Mouse (Mus musculus) forebrain, embryonic 16.5 days (tissue): ENCODE measurements at regions not wholly inside any gene's neighbourhood (a gene's known extent, or its start where the extent isn't known, plus 50 kb on each side); places are given as distances from the start of the nearest gene placed in this dataset.
A peak's percentile ranks its signal among the peaks of the same experiment; 100 is the strongest.

Source experiments
- ATAC-seq: fragments of 200-750 bp; cut with Nextera tagmentation; 2 replicates; pipeline ENCODE4 v1.8.0; 2017; ENCODE audit warnings: mild to moderate bottlenecking, moderate library complexity
- H3K27ac ChIP-seq: fragments of 300-500 bp; sonication (generic); 2 replicates; pipeline ENCODE4 v1.5.1; 2014; ENCODE audit warnings: low read length, control low read depth
- H3K27me3 ChIP-seq: fragments of 300-500 bp; sonication (generic); replicated peaks from 2 replicates; pipeline ENCODE4 v1.6.1; 2014; ENCODE audit warnings: low read length; ENCODE audit not compliant: control insufficient read depth, insufficient read depth
- H3K36me3 ChIP-seq: fragments of 300-500 bp; sonication (generic); 2 replicates; pipeline ENCODE4 v1.6.1; 2014; ENCODE audit not compliant: control insufficient read depth, insufficient read depth
- H3K4me1 ChIP-seq: fragments of 300-500 bp; sonication (generic); replicated peaks from 2 replicates; pipeline ENCODE4 v1.6.1; 2014; ENCODE audit warnings: low read length; ENCODE audit not compliant: control insufficient read depth, insufficient read depth
- H3K4me2 ChIP-seq: fragments of 300-500 bp; sonication (generic); 2 replicates; pipeline ENCODE4 v1.6.1; 2014; ENCODE audit warnings: mild to moderate bottlenecking, low read length, control low read depth
- H3K4me3 ChIP-seq: fragments of 300-500 bp; sonication (generic); replicated peaks from 2 replicates; pipeline ENCODE4 v1.5.1; 2014; ENCODE audit warnings: mild to moderate bottlenecking, low read length, control low read depth
- H3K9ac ChIP-seq: fragments of 300-500 bp; sonication (generic); replicated peaks from 2 replicates; pipeline ENCODE4 v1.6.1; 2014; ENCODE audit warnings: low read depth, low read length, control low read depth
- H3K9me3 ChIP-seq: fragments of 300-500 bp; sonication (generic); 2 replicates; pipeline ENCODE4 v1.6.1; 2016; ENCODE audit warnings: low read length; ENCODE audit not compliant: control insufficient read depth
- WGBS: fragments of 180-500 bp; shearing (Covaris S2); extraction: QIAGEN DNeasy Blood & Tissue Kit; methylation state at CpG from one replicate; pipeline ENCODE4 v1.1.7; 2014; 5-methylcytosine and 5-hydroxymethylcytosine counted together

GRCm38 (mm10) chr5:12639549-12639948 lies 256.4 kb downstream of the Sema3d start:
- H3K4me1 ChIP-seq: no peaks in the 10 kb centered on the region
- no peaks in the 10 kb centered on the region for H3K36me3 ChIP-seq
- ATAC-seq: no peak
- no peak overlapping the region for H3K4me2 ChIP-seq
- H3K4me3 ChIP-seq: no peak overlapping the region
- no peak overlapping the region for H3K9ac ChIP-seq
- no peaks in the 10 kb centered on the region for H3K9me3 ChIP-seq
- no peaks in the 10 kb centered on the region for H3K27me3 ChIP-seq
- H3K27ac ChIP-seq: no peak overlapping the region

GRCm38 (mm10) chr5:12646269-12646668 lies 263.1 kb downstream of the Sema3d start:
- no peak for ATAC-seq
- H3K4me3 ChIP-seq: no peak overlapping the region
- H3K4me1 ChIP-seq: no peaks in the 10 kb centered on the region
- no peak overlapping the region for H3K4me2 ChIP-seq
- no peak overlapping the region for H3K9ac ChIP-seq
- H3K36me3 ChIP-seq: no peaks in the 10 kb centered on the region
- WGBS: 77% methylated on average over 2 of the region's 2 CpGs
- H3K27ac ChIP-seq: no peak overlapping the region
- H3K9me3 ChIP-seq: no peaks in the 10 kb centered on the region
- no peaks in the 10 kb centered on the region for H3K27me3 ChIP-seq

GRCm38 (mm10) chr5:12673666-12674065 lies 290.5 kb downstream of the Sema3d start:
- Histone ChIP-seq H3K4me2 (no peak overlapping the region), H3K4me1 (no peaks in the 10 kb centered on the region), H3K36me3 (no peaks in the 10 kb centered on the region), H3K27me3 (no peaks in the 10 kb centered on the region), H3K9me3 (no peaks in the 10 kb centered on the region), H3K9ac (no peak overlapping the region), H3K4me3 (no peak overlapping the region), H3K27ac (no peak overlapping the region)
- no peak for ATAC-seq
- WGBS: 85% methylated on average over 2 of the region's 2 CpGs

GRCm38 (mm10) chr5:12674134-12674533 lies 290.9 kb downstream of the Sema3d start:
- ATAC-seq: no peak
- H3K4me3 ChIP-seq: no peak overlapping the region
- 97% methylated on average over 4 of the region's 4 CpGs for WGBS

GRCm38 (mm10) chr5:12676712-12677111 lies 293.5 kb downstream of the Sema3d start:
- ATAC-seq: no peak
- H3K36me3 ChIP-seq: no peaks in the 10 kb centered on the region
- H3K4me1 ChIP-seq: no peaks in the 10 kb centered on the region
- H3K27ac ChIP-seq: no peak overlapping the region
- H3K27me3 ChIP-seq: no peaks in the 10 kb centered on the region
- H3K4me3 ChIP-seq: no peak overlapping the region
- no peak overlapping the region for H3K9ac ChIP-seq
- no peak overlapping the region for H3K4me2 ChIP-seq
- 65% methylated on average over 3 of the region's 3 CpGs for WGBS
- no peaks in the 10 kb centered on the region for H3K9me3 ChIP-seq

More at GRCm38 (mm10) chr5:12674134-12674533, 290.9 kb downstream of the Sema3d start:
- Histone ChIP-seq H3K9ac (no peak overlapping the region), H3K4me2 (no peak overlapping the region), H3K27me3 (no peaks in the 10 kb centered on the region), H3K27ac (no peak overlapping the region), H3K36me3 (no peaks in the 10 kb centered on the region), H3K9me3 (no peaks in the 10 kb centered on the region), H3K4me1 (no peaks in the 10 kb centered on the region)

- Histone ChIP-seq H3K36me3 (no peaks in the 10 kb centered on the region), H3K9me3 (peaks cover 9% of the 10 kb centered on the region; the same call in 1 of the 2 replicates), H3K4me2 (no peak overlapping the region), H3K4me1 (no peaks in the 10 kb centered on the region), H3K4me3 (no peak overlapping the region), H3K27ac (no peak overlapping the region), H3K9ac (no peak overlapping the region), H3K27me3 (no peaks in the 10 kb centered on the region)
- ATAC-seq: peak; percentile 72
- 63% methylated on average over 3 of the region's 3 CpGs for WGBS
These were observed 331.7 kb downstream of the Sema3d start for GRCm38 (mm10) chr5:12714894-12715293.

GRCm38 (mm10) chr5:12751514-12751913 lies 368.3 kb downstream of the Sema3d start:
- Histone ChIP-seq H3K27ac (no peak overlapping the region), H3K4me1 (no peaks in the 10 kb centered on the region), H3K4me3 (no peak overlapping the region), H3K4me2 (no peak overlapping the region), H3K36me3 (no peaks in the 10 kb centered on the region), H3K9ac (no peak overlapping the region), H3K9me3 (no peaks in the 10 kb centered on the region), H3K27me3 (no peaks in the 10 kb centered on the region)
- 54% methylated on average over 5 of the region's 5 CpGs for WGBS
- ATAC-seq: no peak

- ATAC-seq: peak; percentile 71
These were observed 365.6 kb upstream of the Sema3a start for GRCm38 (mm10) chr5:12759634-12760033.

GRCm38 (mm10) chr5:12767383-12767782 lies 357.8 kb upstream of the Sema3a start:
- Histone ChIP-seq H3K4me1 (no peaks in the 10 kb centered on the region), H3K4me3 (no peak overlapping the region), H3K9me3 (no peaks in the 10 kb centered on the region), H3K27me3 (no peaks in the 10 kb centered on the region), H3K4me2 (no peak overlapping the region), H3K27ac (no peak overlapping the region), H3K9ac (no peak overlapping the region), H3K36me3 (no peaks in the 10 kb centered on the region)
- WGBS: 77% methylated on average over 1 of the region's 1 CpGs
- no peak for ATAC-seq

More at GRCm38 (mm10) chr5:12759634-12760033, 365.6 kb upstream of the Sema3a start:
- H3K36me3 ChIP-seq: no peaks in the 10 kb centered on the region
- H3K27ac ChIP-seq: no peak overlapping the region
- H3K9me3 ChIP-seq: no peaks in the 10 kb centered on the region
- no peaks in the 10 kb centered on the region for H3K4me1 ChIP-seq
- no peaks in the 10 kb centered on the region for H3K27me3 ChIP-seq
- H3K9ac ChIP-seq: no peak overlapping the region
- no peak overlapping the region for H3K4me2 ChIP-seq
- H3K4me3 ChIP-seq: no peak overlapping the region

GRCm38 (mm10) chr5:12782681-12783080 lies 342.5 kb upstream of the Sema3a start:
- H3K9ac ChIP-seq: no peak overlapping the region
- peaks cover 6% of the 10 kb centered on the region for H3K9me3 ChIP-seq
- WGBS: 92% methylated on average over 3 of the region's 3 CpGs
- H3K4me1 ChIP-seq: no peaks in the 10 kb centered on the region
- no peaks in the 10 kb centered on the region for H3K36me3 ChIP-seq
- no peak overlapping the region for H3K4me3 ChIP-seq
- no peaks in the 10 kb centered on the region for H3K27me3 ChIP-seq
- no peak overlapping the region for H3K27ac ChIP-seq
- no peak for ATAC-seq
- H3K4me2 ChIP-seq: no peak overlapping the region
